Mouse (Mus musculus) liver, embryonic 16.5 days (tissue): ENCODE measurements around the gene Mtx1. TPM values are rescaled to one million over a fixed set of nuclear protein-coding genes. Genes with fewer than 3 reads are reported as not detected.

Source experiments
- ATAC-seq: fragments of 200-750 bp; cut with Nextera tagmentation; 2 replicates; pipeline ENCODE4 v1.8.0; 2017; ENCODE audit warnings: low read depth, mild to moderate bottlenecking, moderate number of reproducible peaks, moderate library complexity
- H3K27ac ChIP-seq: fragments of 300-500 bp; sonication (generic); 2 replicates; pipeline ENCODE4 v1.5.1; 2014; ENCODE audit warnings: mild to moderate bottlenecking, low read length
- H3K27me3 ChIP-seq: fragments of 300-500 bp; sonication (generic); 2 replicates; pipeline ENCODE4 v1.6.1; 2014; ENCODE audit warnings: low read depth, low read length, mixed read lengths; ENCODE audit not compliant: control insufficient read depth, insufficient read depth
- H3K36me3 ChIP-seq: fragments of 300-500 bp; sonication (generic); 2 replicates; pipeline ENCODE4 v1.6.1; 2014; ENCODE audit warnings: mild to moderate bottlenecking; ENCODE audit not compliant: control insufficient read depth, insufficient read depth
- H3K4me1 ChIP-seq: fragments of 300-500 bp; sonication (generic); 2 replicates; pipeline ENCODE4 v1.6.1; 2014; ENCODE audit warnings: low read depth, low read length, mixed read lengths; ENCODE audit not compliant: control insufficient read depth
- H3K4me2 ChIP-seq: fragments of 300-500 bp; sonication (generic); 2 replicates; pipeline ENCODE4 v1.6.1; 2014; ENCODE audit warnings: low read depth, low read length, mixed read lengths
- H3K4me3 ChIP-seq: fragments of 300-500 bp; sonication (generic); 2 replicates; pipeline ENCODE4 v1.5.1; 2014; ENCODE audit warnings: low read depth, mild to moderate bottlenecking, low read length
- H3K9ac ChIP-seq: fragments of 300-500 bp; sonication (generic); 2 replicates; pipeline ENCODE4 v1.6.1; 2014; ENCODE audit warnings: low read depth, low read length
- H3K9me3 ChIP-seq: fragments of 300-500 bp; sonication (generic); replicated peaks from 2 replicates; pipeline ENCODE4 v1.6.1; 2016; ENCODE audit warnings: low read length; ENCODE audit not compliant: control insufficient read depth
- WGBS: fragments of 180-500 bp; shearing (Covaris S2); extraction: QIAGEN DNeasy Blood & Tissue Kit; methylation state at CpG from one replicate; pipeline ENCODE4 v1.1.7; 2014; ENCODE audit not compliant: insufficient replicate concordance; 5-methylcytosine and 5-hydroxymethylcytosine counted together
- polyA plus RNA-seq: library from polyadenylated mRNA; unstranded; fragments of >200 nt; fragmentation: Nextera tagmentation; extraction: Ambion mirVana; gene quantifications from 2 replicates; pipeline ENCODE4 v1.2.1, GENCODE M21; 2015

The Mtx1 gene
- polyA plus RNA-seq, 1 experiment from 2014 or later = 94.4 TPM

GRCm38 (mm10) chr3:89244982-89245687 lies 18.2 kb upstream of the Mtx1 start:
- H3K4me1 ChIP-seq = peaks cover 23% of the 10 kb centered on the region
- no peak overlapping the region for H3K27ac ChIP-seq

GRCm38 (mm10) chr3:89244158-89244981 lies 17.5 kb upstream of the Mtx1 start:
- H3K36me3 ChIP-seq = no peaks in the 10 kb centered on the region
- ATAC-seq = no peak
- H3K4me3 ChIP-seq = no peak overlapping the region
- H3K27ac ChIP-seq = no peak overlapping the region
- H3K4me1 ChIP-seq = peaks cover 23% of the 10 kb centered on the region
- H3K9ac ChIP-seq = no peak overlapping the region
- peaks cover 20% of the 10 kb centered on the region for H3K27me3 ChIP-seq
- peak overlapping the region; percentile 26; the same call in 1 of the 2 replicates for H3K4me2 ChIP-seq
- WGBS = 21% methylated on average over 25 of the region's 25 CpGs
- no peaks in the 10 kb centered on the region for H3K9me3 ChIP-seq

More at GRCm38 (mm10) chr3:89244982-89245687, 18.2 kb upstream of the Mtx1 start:
- peak overlapping the region; percentile 26 for H3K4me2 ChIP-seq
- no peak for ATAC-seq
- no peak overlapping the region for H3K9ac ChIP-seq
- no peaks in the 10 kb centered on the region for H3K9me3 ChIP-seq
- H3K4me3 ChIP-seq = no peak overlapping the region
- no peaks in the 10 kb centered on the region for H3K36me3 ChIP-seq
- peaks cover 20% of the 10 kb centered on the region for H3K27me3 ChIP-seq
- WGBS = under 1% methylated on average over 21 of the region's 26 CpGs

- ATAC-seq = 0 out of 2 replicates have a peak, but pooled peaks have one; percentile 17
- 19% methylated on average over 14 of the region's 14 CpGs for WGBS
- no peak overlapping the region for H3K4me3 ChIP-seq
- H3K9me3 ChIP-seq = no peaks in the 10 kb centered on the region
- no peak overlapping the region for H3K27ac ChIP-seq
- peaks cover 20% of the 10 kb centered on the region for H3K27me3 ChIP-seq
- no peak overlapping the region for H3K9ac ChIP-seq
- peaks cover 23% of the 10 kb centered on the region for H3K4me1 ChIP-seq
- no peaks in the 10 kb centered on the region for H3K36me3 ChIP-seq
- no peak overlapping the region for H3K4me2 ChIP-seq
These were observed 16.7 kb upstream of the Mtx1 start for GRCm38 (mm10) chr3:89243609-89244008.

GRCm38 (mm10) chr3:89242331-89242895 lies 15.5 kb upstream of the Mtx1 start:
- no peaks in the 10 kb centered on the region for H3K9me3 ChIP-seq
- H3K27ac ChIP-seq = no peak overlapping the region
- H3K36me3 ChIP-seq = no peaks in the 10 kb centered on the region
- WGBS = 55% methylated on average over 9 of the region's 9 CpGs
- no peak for ATAC-seq
- no peak overlapping the region for H3K4me2 ChIP-seq
- H3K27me3 ChIP-seq = peaks cover 20% of the 10 kb centered on the region
- H3K9ac ChIP-seq = no peak overlapping the region
- H3K4me1 ChIP-seq = peaks cover 26% of the 10 kb centered on the region
- no peak overlapping the region for H3K4me3 ChIP-seq

GRCm38 (mm10) chr3:89238494-89238893 lies 11.6 kb upstream of the Mtx1 start:
- WGBS = 52% methylated on average over 12 of the region's 12 CpGs
- ATAC-seq = no peak
- Histone ChIP-seq H3K36me3 (no peaks in the 10 kb centered on the region), H3K4me1 (peaks cover 6% of the 10 kb centered on the region), H3K27me3 (peaks cover 3% of the 10 kb centered on the region), H3K4me2 (no peak overlapping the region), H3K9me3 (no peaks in the 10 kb centered on the region), H3K27ac (no peak overlapping the region), H3K9ac (no peak overlapping the region), H3K4me3 (no peak overlapping the region)

GRCm38 (mm10) chr3:89237682-89238081 lies 10.8 kb upstream of the Mtx1 start:
- WGBS = 75% methylated on average over 21 of the region's 21 CpGs
- H3K9ac ChIP-seq = no peak overlapping the region
- ATAC-seq = no peak

GRCm38 (mm10) chr3:89236516-89236915 lies 9.6 kb upstream of the Mtx1 start:
- peaks cover 3% of the 10 kb centered on the region for H3K27me3 ChIP-seq
- 78% methylated on average over 10 of the region's 10 CpGs for WGBS

More at GRCm38 (mm10) chr3:89237682-89238081, 10.8 kb upstream of the Mtx1 start:
- Histone ChIP-seq H3K4me3 (no peak overlapping the region), H3K4me1 (peaks cover 3% of the 10 kb centered on the region; the same call in 1 of the 2 replicates), H3K36me3 (no peaks in the 10 kb centered on the region), H3K9me3 (no peaks in the 10 kb centered on the region), H3K27me3 (peaks cover 3% of the 10 kb centered on the region), H3K4me2 (no peak overlapping the region), H3K27ac (no peak overlapping the region)

GRCm38 (mm10) chr3:89233562-89234110 lies 6.7 kb upstream of the Mtx1 start:
- Histone ChIP-seq H3K27me3 (peaks cover 22% of the 10 kb centered on the region), H3K9me3 (no peaks in the 10 kb centered on the region), H3K4me1 (peaks cover 4% of the 10 kb centered on the region; the same call in 1 of the 2 replicates), H3K4me2 (no peak overlapping the region), H3K9ac (no peak overlapping the region), H3K4me3 (no peak overlapping the region), H3K27ac (no peak overlapping the region), H3K36me3 (no peaks in the 10 kb centered on the region)
- WGBS = 35% methylated on average over 14 of the region's 14 CpGs
- ATAC-seq = no peak

More at GRCm38 (mm10) chr3:89236516-89236915, 9.6 kb upstream of the Mtx1 start:
- Histone ChIP-seq H3K36me3 (no peaks in the 10 kb centered on the region), H3K4me2 (no peak overlapping the region), H3K9me3 (no peaks in the 10 kb centered on the region), H3K4me1 (peaks cover 3% of the 10 kb centered on the region; the same call in 1 of the 2 replicates), H3K9ac (no peak overlapping the region), H3K4me3 (no peak overlapping the region), H3K27ac (no peak overlapping the region)
- no peak for ATAC-seq
